Mouse (Mus musculus) midbrain, embryonic 10.5 days (tissue): ENCODE measurements at regions not wholly inside any gene's neighbourhood (a gene's known extent, or its start where the extent isn't known, plus 50 kb on each side); places are given as distances from the start of the nearest gene placed in this dataset.

Source experiments
- DNase-seq: peaks from one replicate; pipeline ENCODE4 v3.0.0-alpha.2; 2017; ENCODE audit warnings: low spot score
- H3K27ac ChIP-seq: fragments of 300-500 bp; sonication (generic); replicated peaks from 2 replicates; pipeline ENCODE4 v1.5.1; 2016; ENCODE audit warnings: mild to moderate bottlenecking
- H3K27me3 ChIP-seq: fragments of 300-500 bp; sonication (generic); 2 replicates; pipeline ENCODE4 v1.6.1; 2016; ENCODE audit warnings: low read depth, mild to moderate bottlenecking; ENCODE audit not compliant: poor library complexity, severe bottlenecking
- H3K36me3 ChIP-seq: fragments of 300-500 bp; sonication (generic); 2 replicates; pipeline ENCODE4 v1.6.1; 2016; ENCODE audit warnings: mild to moderate bottlenecking, moderate library complexity
- H3K4me1 ChIP-seq: fragments of 300-500 bp; sonication (generic); 2 replicates; pipeline ENCODE4 v1.6.1; 2016
- H3K4me3 ChIP-seq: fragments of 300-500 bp; sonication (generic); 2 replicates; pipeline ENCODE4 v1.5.1; 2016; ENCODE audit warnings: mild to moderate bottlenecking, moderate library complexity
- H3K9me3 ChIP-seq: fragments of 300-500 bp; sonication (generic); replicated peaks from 2 replicates; pipeline ENCODE4 v1.6.1; 2016; ENCODE audit warnings: mild to moderate bottlenecking
- WGBS: fragments of 180-500 bp; shearing (Covaris S2); methylation state at CpG from one replicate; pipeline ENCODE4 v1.1.7; 2016; 5-methylcytosine and 5-hydroxymethylcytosine counted together

GRCm38 (mm10) chr9:33389170-33389569, 753.1 kb downstream of the Ets1 start:
- no peaks in the 10 kb centered on the region for H3K4me1 ChIP-seq
- no peaks in the 10 kb centered on the region for H3K27me3 ChIP-seq
- no peak for DNase-seq
- H3K4me3 ChIP-seq, result no peak overlapping the region
- H3K27ac ChIP-seq, result no peak overlapping the region
- H3K9me3 ChIP-seq, result no peaks in the 10 kb centered on the region
- H3K36me3 ChIP-seq, result no peaks in the 10 kb centered on the region

GRCm38 (mm10) chr9:33404691-33405090, 768.7 kb downstream of the Ets1 start:
- H3K27ac ChIP-seq, result no peak overlapping the region
- 91% methylated on average over 4 of the region's 4 CpGs for WGBS
- no peaks in the 10 kb centered on the region for H3K36me3 ChIP-seq
- H3K9me3 ChIP-seq, result peaks cover 4% of the 10 kb centered on the region; the same call in 1 of the 2 replicates
- no peaks in the 10 kb centered on the region for H3K27me3 ChIP-seq
- no peak for DNase-seq
- H3K4me3 ChIP-seq, result no peak overlapping the region
- no peaks in the 10 kb centered on the region for H3K4me1 ChIP-seq

GRCm38 (mm10) chr9:33407517-33407916, 771.5 kb downstream of the Ets1 start:
- DNase-seq, result no peak
- no peaks in the 10 kb centered on the region for H3K4me1 ChIP-seq
- 92% methylated on average over 2 of the region's 2 CpGs for WGBS

GRCm38 (mm10) chr9:33423781-33424180, 787.8 kb downstream of the Ets1 start:
- DNase-seq, result no peak
- H3K4me1 ChIP-seq, result no peaks in the 10 kb centered on the region
- no peaks in the 10 kb centered on the region for H3K27me3 ChIP-seq
- 69% methylated on average over 2 of the region's 2 CpGs for WGBS
- H3K4me3 ChIP-seq, result no peak overlapping the region
- no peak overlapping the region for H3K27ac ChIP-seq
- H3K9me3 ChIP-seq, result no peaks in the 10 kb centered on the region
- H3K36me3 ChIP-seq, result no peaks in the 10 kb centered on the region

More at GRCm38 (mm10) chr9:33407517-33407916, 771.5 kb downstream of the Ets1 start:
- H3K36me3 ChIP-seq, result no peaks in the 10 kb centered on the region
- H3K27me3 ChIP-seq, result no peaks in the 10 kb centered on the region
- no peak overlapping the region for H3K4me3 ChIP-seq
- peaks cover 4% of the 10 kb centered on the region; the same call in 1 of the 2 replicates for H3K9me3 ChIP-seq
- no peak overlapping the region for H3K27ac ChIP-seq

GRCm38 (mm10) chr9:33436459-33436858, 800.4 kb downstream of the Ets1 start:
- Histone ChIP-seq H3K27me3 (no peaks in the 10 kb centered on the region), H3K36me3 (no peaks in the 10 kb centered on the region)
- 89% methylated on average over 4 of the region's 4 CpGs for WGBS

GRCm38 (mm10) chr9:33442266-33442665, 806.2 kb downstream of the Ets1 start:
- DNase-seq, result no peak
- Histone ChIP-seq H3K36me3 (no peaks in the 10 kb centered on the region), H3K4me1 (no peaks in the 10 kb centered on the region), H3K27me3 (no peaks in the 10 kb centered on the region), H3K27ac (no peak overlapping the region), H3K4me3 (no peak overlapping the region), H3K9me3 (no peaks in the 10 kb centered on the region)
- 76% methylated on average over 5 of the region's 5 CpGs for WGBS

More at GRCm38 (mm10) chr9:33436459-33436858, 800.4 kb downstream of the Ets1 start:
- H3K27ac ChIP-seq, result no peak overlapping the region
- H3K4me1 ChIP-seq, result no peaks in the 10 kb centered on the region
- no peak for DNase-seq
- H3K9me3 ChIP-seq, result no peaks in the 10 kb centered on the region
- H3K4me3 ChIP-seq, result no peak overlapping the region

- 81% methylated on average over 1 of the region's 1 CpGs for WGBS
- H3K27ac ChIP-seq, result no peak overlapping the region
Observed at GRCm38 (mm10) chr9:33445902-33446301, 809.9 kb downstream of the Ets1 start.

GRCm38 (mm10) chr9:33475106-33475505, 839.1 kb downstream of the Ets1 start:
- no peak overlapping the region for H3K4me3 ChIP-seq
- 83% methylated on average over 2 of the region's 2 CpGs for WGBS
- no peaks in the 10 kb centered on the region for H3K9me3 ChIP-seq
- H3K36me3 ChIP-seq, result no peaks in the 10 kb centered on the region
- H3K4me1 ChIP-seq, result no peaks in the 10 kb centered on the region
- DNase-seq, result no peak
- no peaks in the 10 kb centered on the region for H3K27me3 ChIP-seq
- no peak overlapping the region for H3K27ac ChIP-seq

More at GRCm38 (mm10) chr9:33445902-33446301, 809.9 kb downstream of the Ets1 start:
- H3K4me1 ChIP-seq, result no peaks in the 10 kb centered on the region
- H3K9me3 ChIP-seq, result no peaks in the 10 kb centered on the region
- no peaks in the 10 kb centered on the region for H3K36me3 ChIP-seq
- H3K27me3 ChIP-seq, result no peaks in the 10 kb centered on the region
- no peak for DNase-seq
- no peak overlapping the region for H3K4me3 ChIP-seq

GRCm38 (mm10) chr9:33482845-33483540, 847.0 kb downstream of the Ets1 start:
- Histone ChIP-seq H3K27ac (no peak overlapping the region), H3K36me3 (no peaks in the 10 kb centered on the region), H3K4me3 (no peak overlapping the region), H3K27me3 (no peaks in the 10 kb centered on the region), H3K4me1 (no peaks in the 10 kb centered on the region), H3K9me3 (no peaks in the 10 kb centered on the region)
- WGBS, result 78% methylated on average over 5 of the region's 5 CpGs
- no peak for DNase-seq

- no peaks in the 10 kb centered on the region for H3K36me3 ChIP-seq
- no peaks in the 10 kb centered on the region for H3K27me3 ChIP-seq
- no peaks in the 10 kb centered on the region for H3K4me1 ChIP-seq
- no peaks in the 10 kb centered on the region for H3K9me3 ChIP-seq
- no peak for DNase-seq
- no peak overlapping the region for H3K4me3 ChIP-seq
- WGBS, result 88% methylated on average over 2 of the region's 2 CpGs
- H3K27ac ChIP-seq, result no peak overlapping the region
Observed at GRCm38 (mm10) chr9:33483541-33483846, 847.5 kb downstream of the Ets1 start.

- no peaks in the 10 kb centered on the region for H3K36me3 ChIP-seq
- no peak overlapping the region for H3K4me3 ChIP-seq
- H3K27ac ChIP-seq, result no peak overlapping the region
- H3K4me1 ChIP-seq, result peaks cover 5% of the 10 kb centered on the region; the same call in 1 of the 2 replicates
- H3K27me3 ChIP-seq, result no peaks in the 10 kb centered on the region
- WGBS, result 93% methylated on average over 1 of the region's 1 CpGs
- H3K9me3 ChIP-seq, result no peaks in the 10 kb centered on the region
- no peak for DNase-seq
Observed at GRCm38 (mm10) chr9:33533101-33533810, 897.2 kb downstream of the Ets1 start.

GRCm38 (mm10) chr9:33543301-33543700, 907.3 kb downstream of the Ets1 start:
- H3K4me1 ChIP-seq, result no peaks in the 10 kb centered on the region
- no peak overlapping the region for H3K27ac ChIP-seq
- no peak overlapping the region for H3K4me3 ChIP-seq
- 80% methylated on average over 5 of the region's 5 CpGs for WGBS
- no peaks in the 10 kb centered on the region for H3K9me3 ChIP-seq
- no peaks in the 10 kb centered on the region for H3K27me3 ChIP-seq
- DNase-seq, result no peak
- no peaks in the 10 kb centered on the region for H3K36me3 ChIP-seq

- Histone ChIP-seq H3K9me3 (no peaks in the 10 kb centered on the region), H3K4me3 (no peak overlapping the region), H3K27me3 (no peaks in the 10 kb centered on the region), H3K4me1 (no peaks in the 10 kb centered on the region), H3K36me3 (no peaks in the 10 kb centered on the region), H3K27ac (no peak overlapping the region)
- DNase-seq, result no peak
- 87% methylated on average over 4 of the region's 4 CpGs for WGBS
Observed at GRCm38 (mm10) chr9:33546126-33546737, 910.2 kb downstream of the Ets1 start.
